Mouse (Mus musculus): ENCODE results near the gene Anxa6.
"Not testable (repeated sequence)": the region's sequence is repeated elsewhere in the genome, so short reads cannot be mapped to it uniquely, and the experiment has no call there.

Gene Anxa6

GRCm38 (mm10) chr11:54961164-54961850 lies 71.9 kb downstream of the Anxa6 start:
- DNase-seq (ENCODE audit: low spot score in 2 of 2): peak; percentile 27 to 41

DNA sequence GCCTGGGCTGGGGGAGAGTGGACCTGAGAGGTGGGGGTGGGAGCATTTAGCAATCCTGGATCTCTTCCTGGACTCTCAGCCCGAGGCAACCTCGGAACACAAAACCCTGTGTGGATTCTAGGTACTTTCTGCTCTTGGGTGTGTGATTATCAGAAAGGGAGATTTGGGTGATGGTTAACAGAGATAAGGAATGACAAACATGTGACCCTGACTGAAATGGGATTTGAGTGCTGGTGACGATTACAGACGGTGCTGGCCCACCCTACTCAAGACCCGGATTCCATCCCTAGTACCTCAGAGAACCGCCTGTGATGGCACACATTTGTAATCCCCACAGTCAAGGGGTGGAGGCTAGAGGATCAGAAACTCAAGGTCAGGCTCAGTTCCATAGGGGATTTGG lies 73.0 kb downstream of the Anxa6 start:
- no peak for DNase-seq (ENCODE audit: low spot score in 2 of 2)

DNA sequence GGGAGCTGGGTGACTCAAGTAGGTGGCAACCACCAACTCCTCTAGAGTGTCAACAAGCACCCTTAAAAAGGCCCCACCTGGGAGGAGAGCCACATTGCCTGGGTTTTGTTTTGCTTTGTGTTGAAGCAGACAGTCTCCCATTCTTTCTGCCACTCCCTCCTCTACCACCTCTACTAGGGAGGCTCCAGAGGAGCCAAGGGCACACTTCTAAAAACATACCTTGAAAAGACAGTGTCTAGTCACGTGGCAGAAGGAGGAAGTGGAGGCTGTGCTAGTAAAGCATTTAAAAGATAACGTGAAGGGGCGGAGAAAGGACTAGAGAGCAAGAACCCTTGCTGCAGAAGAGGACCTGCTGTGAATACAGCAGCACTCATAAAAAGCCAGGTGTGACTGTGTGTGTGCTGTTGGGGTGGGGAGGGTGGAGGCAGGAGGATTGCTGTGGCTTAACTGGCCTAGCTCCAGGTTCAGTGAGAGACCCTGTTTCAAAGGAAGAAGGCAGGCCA lies 74.6 kb downstream of the Anxa6 start:
- DNase-seq (ENCODE audit: low spot score in 2 of 2): no peak

DNA sequence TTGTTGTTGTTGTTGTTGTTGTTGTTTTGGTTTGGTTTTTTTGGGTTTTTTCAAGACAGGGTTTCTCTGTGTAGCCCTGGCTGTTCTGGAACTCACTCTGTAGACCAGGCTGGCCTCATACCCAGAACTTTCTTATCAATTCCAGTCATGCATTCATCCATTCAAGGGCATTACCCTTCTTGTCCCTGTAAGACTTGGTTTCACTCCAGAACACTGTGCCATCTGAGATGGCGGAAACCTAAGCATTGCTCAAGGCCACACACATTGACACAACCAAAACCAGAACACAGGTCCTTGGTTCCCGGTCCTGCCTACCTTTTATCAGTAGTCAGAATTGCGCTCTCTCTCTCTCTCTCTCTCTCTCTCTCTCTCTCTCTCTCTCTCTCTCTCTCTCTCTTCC lies 75.5 kb downstream of the Anxa6 start:
- not testable (repeated sequence) for DNase-seq (ENCODE audit: low spot score in 2 of 2)

DNA sequence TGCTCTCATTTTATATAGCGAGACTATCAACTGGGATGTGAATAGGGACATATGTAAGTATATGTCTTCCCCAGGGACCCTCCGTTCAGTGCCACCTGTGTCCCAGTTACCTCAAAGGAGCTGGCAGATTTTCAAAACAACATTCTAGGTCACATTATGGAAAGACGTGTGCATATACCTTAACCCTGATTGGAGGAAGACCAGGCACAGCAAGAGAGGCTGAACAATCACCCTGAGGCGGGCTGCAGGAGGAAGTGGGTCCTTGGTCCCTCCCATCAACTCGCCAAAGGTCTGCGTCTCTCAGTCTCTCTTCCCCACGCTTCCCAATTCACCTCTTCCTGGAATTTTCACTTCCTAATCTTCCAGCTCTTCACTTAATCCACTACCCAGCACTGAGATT lies 76.3 kb downstream of the Anxa6 start:
- DNase-seq (ENCODE audit: low spot score in 2 of 2): no peak

GRCm38 (mm10) chr11:54955735-54956480 lies 77.3 kb downstream of the Anxa6 start:
- peak; percentile 99 for DNase-seq (ENCODE audit: low spot score in 2 of 2)

- DNase-seq (ENCODE audit: low spot score in 2 of 2): not testable (repeated sequence)
Observed at GRCm38 (mm10) chr11:54955400-54955734, 77.9 kb downstream of the Anxa6 start.

- DNase-seq (ENCODE audit: low spot score in 2 of 2): no peak
Observed at GRCm38 (mm10) chr11:54954716-54955115, 78.5 kb downstream of the Anxa6 start.

DNA sequence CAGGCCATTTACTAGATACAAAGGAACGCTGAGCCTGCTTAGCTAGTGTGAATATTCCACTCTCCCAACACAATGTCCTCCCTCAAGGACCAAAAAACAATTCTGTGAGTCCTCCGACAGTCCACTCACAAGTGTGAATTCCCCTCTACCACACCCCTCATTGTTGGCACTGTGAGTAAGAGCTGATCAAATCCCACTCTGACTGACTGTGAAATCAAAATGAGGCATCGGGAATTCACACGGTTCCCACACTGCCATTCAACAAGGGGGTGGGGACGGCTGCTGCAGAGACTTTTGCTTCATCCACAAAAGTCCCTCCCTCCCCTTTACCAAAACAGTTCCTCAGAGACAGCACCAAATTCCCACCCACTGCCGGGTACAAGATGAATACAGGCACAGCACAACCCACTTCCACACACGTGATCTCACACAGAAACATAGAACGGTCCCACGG lies 79.2 kb downstream of the Anxa6 start:
- DNase-seq (ENCODE audit: low spot score in 2 of 2): no peak

- DNase-seq (ENCODE audit: low spot score in 2 of 2): no peak
Observed at GRCm38 (mm10) chr11:54952651-54953050, 80.6 kb downstream of the Anxa6 start.

DNA sequence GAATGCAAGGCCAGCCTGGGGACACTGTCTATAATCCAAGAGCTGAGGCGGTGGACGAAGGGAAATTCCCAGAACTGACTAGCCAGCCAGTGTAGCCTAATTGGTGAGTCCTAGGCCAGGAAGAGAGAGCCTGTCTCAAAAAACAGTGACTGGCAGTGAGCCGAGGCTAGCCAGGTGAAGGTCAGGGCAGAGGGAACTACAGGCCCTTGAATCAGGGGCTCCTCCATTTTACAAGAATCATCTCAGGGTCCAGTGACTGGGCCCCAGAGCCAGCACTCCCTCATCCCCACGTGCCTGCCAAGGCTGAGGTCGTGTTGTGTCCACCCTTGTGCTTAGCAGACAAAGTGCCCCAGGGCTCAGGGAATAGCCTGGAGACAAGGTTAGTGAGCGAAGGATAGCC lies 82.6 kb downstream of the Anxa6 start:
- DNase-seq (ENCODE audit: low spot score in 2 of 2): no peak

GRCm38 (mm10) chr11:54949717-54950116 lies 83.5 kb downstream of the Anxa6 start:
- DNase-seq (ENCODE audit: low spot score in 2 of 2): no peak

DNA sequence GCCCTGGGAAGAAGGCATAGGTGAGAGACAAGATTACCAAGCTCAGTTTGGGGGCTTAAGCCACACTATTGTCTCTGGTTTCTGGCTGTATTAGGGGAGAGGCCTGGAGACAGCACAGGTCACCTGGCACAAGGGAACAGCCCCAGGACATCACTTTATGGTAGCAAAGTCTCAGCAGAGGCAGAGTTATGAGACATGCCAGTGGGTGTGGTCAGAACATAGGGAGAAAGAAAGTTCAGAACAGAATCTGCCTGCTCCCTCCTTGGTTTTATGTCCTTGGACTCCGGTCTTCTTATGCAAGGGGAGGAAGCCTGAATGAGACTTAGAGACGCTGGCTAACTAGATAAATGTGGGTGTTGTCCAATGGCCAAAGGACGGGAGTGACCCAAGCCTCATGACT lies 88.5 kb downstream of the Anxa6 start:
- DNase-seq (ENCODE audit: low spot score in 2 of 2): no peak

- DNase-seq (ENCODE audit: low spot score in 2 of 2): peak in 1 of 2 experiments; percentile 28
Observed at GRCm38 (mm10) chr11:54940056-54940455, 93.2 kb downstream of the Anxa6 start.

- no peak for DNase-seq (ENCODE audit: low spot score in 2 of 2)
Observed at GRCm38 (mm10) chr11:54939501-54939900, 93.7 kb downstream of the Anxa6 start.

GRCm38 (mm10) chr11:54936771-54937140 lies 96.5 kb downstream of the Anxa6 start:
- DNase-seq (ENCODE audit: low spot score in 2 of 2): no peak

GRCm38 (mm10) chr11:54936035-54936770 lies 97.0 kb downstream of the Anxa6 start:
- no peak for DNase-seq (ENCODE audit: low spot score in 2 of 2)

- DNase-seq (ENCODE audit: low spot score in 2 of 2): no peak
Observed at GRCm38 (mm10) chr11:54934198-54934597, 99.0 kb downstream of the Anxa6 start.

DNA sequence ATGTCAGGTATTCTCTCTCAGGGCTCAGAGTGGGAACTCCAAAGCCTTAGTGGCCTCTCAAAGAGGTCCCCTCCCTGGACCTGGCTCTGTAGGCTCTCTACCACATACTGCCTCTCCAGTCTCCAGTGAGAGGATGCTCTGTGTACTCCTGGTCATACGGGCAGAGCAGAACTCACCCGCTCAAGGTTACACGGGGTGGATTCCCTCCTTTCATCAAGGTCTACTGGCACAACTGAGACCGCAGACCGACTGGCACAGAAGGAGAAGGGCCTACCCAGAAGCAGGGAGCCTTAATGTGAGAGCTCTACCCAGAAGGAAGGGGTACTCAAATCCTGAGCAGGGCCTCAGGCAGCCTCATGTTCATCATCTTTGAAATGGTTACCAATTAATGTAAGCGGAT lies 100.7 kb downstream of the Anxa6 start:
- DNase-seq (ENCODE audit: low spot score in 2 of 2): no peak

- DNase-seq (ENCODE audit: low spot score in 2 of 2): no peak
Observed at GRCm38 (mm10) chr11:54931405-54932093, 101.7 kb downstream of the Anxa6 start.

- peak in 1 of 2 experiments; percentile 38 for DNase-seq (ENCODE audit: low spot score in 2 of 2)
Observed at GRCm38 (mm10) chr11:54930318-54930979, 102.8 kb downstream of the Anxa6 start.
